Comparison of ENCODE assay signal across 19 mouse cellular contexts in genomic region chr5:25075623-25076022, GRCm38 (mm10). TPM values are rescaled to one million over a fixed set of nuclear protein-coding genes. Genes with fewer than 3 reads are reported as not detected.
DNase-seq lines count a peak whose midpoint lies in the region; ATAC-seq and TF ChIP-seq lines count a peak whose summit lies in the region.
"Had no signal": no experiment of that assay in that cellular context is flagged by ENCODE, and none has a peak within 500 bp of the region (broad histone marks: within the 10 kb centered on the region; RNA-seq: fewer than 3 reads in every experiment).

No protein-coding gene starts in this region.

- DNase-seq in kidney, adult 9 months = peak; percentile 53
- no peak for DNase-seq in kidney, adult 18-20 months
- DNase-seq in kidney, postnatal 10 days = peak; percentile 45
- peak; percentile 34 to 51 for DNase-seq in kidney, postnatal 4 days
- DNase-seq in cerebellum, adult 2 months = no peak
- DNase-seq in cerebellum, postnatal 10 days = no peak
- DNase-seq: adrenal gland, adult 2 months; adrenal gland, postnatal 25 days; cerebellum, adult 8-10 months; cerebellum, postnatal 36 days; gastrocnemius, postnatal 10 days; heart, adult 18-20 months; heart, postnatal 36 days had no signal

- H3K4me3 ChIP-seq in kidney, embryonic 14.5 days (ENCODE audit: low read length) = no peak overlapping the region
- H3K4me3 ChIP-seq in cerebellum, adult 2 months (replicated peaks; ENCODE audit: insufficient read depth, low read depth, low read length) = no peak overlapping the region
- H3K4me3 ChIP-seq: embryonic facial prominence, embryonic 13.5 days; forebrain, embryonic 12.5 days; heart, embryonic 12.5 days; hindbrain, embryonic 15.5 days had no signal

- H3K36me3 ChIP-seq in kidney, embryonic 14.5 days (ENCODE audit: control insufficient read depth, insufficient read depth, low read length) = no peaks in the 10 kb centered on the region
- H3K36me3 ChIP-seq: embryonic facial prominence, embryonic 13.5 days; forebrain, embryonic 12.5 days; heart, embryonic 12.5 days; hindbrain, embryonic 15.5 days had no signal

- H3K9me3 ChIP-seq in kidney, embryonic 14.5 days (ENCODE audit: control insufficient read depth, low read length) = no peaks in the 10 kb centered on the region
- H3K9me3 ChIP-seq: embryonic facial prominence, embryonic 13.5 days; forebrain, embryonic 12.5 days; heart, embryonic 12.5 days; hindbrain, embryonic 15.5 days had no signal

- H3K4me1 ChIP-seq in kidney, embryonic 14.5 days (ENCODE audit: control insufficient read depth, insufficient read depth, low read length) = no peaks in the 10 kb centered on the region
- H3K4me1 ChIP-seq in cerebellum, adult 2 months (ENCODE audit: control insufficient read depth, insufficient read depth, low read length) = peaks cover 4% of the 10 kb centered on the region
- H3K4me1 ChIP-seq: embryonic facial prominence, embryonic 13.5 days; forebrain, embryonic 12.5 days had no signal

- no peak overlapping the region for H3K27ac ChIP-seq in kidney, embryonic 14.5 days (ENCODE audit: low read depth, low read length)
- no peak overlapping the region for H3K27ac ChIP-seq in cerebellum, adult 2 months (ENCODE audit: insufficient read depth, low read length)
- H3K27ac ChIP-seq: embryonic facial prominence, embryonic 13.5 days; forebrain, embryonic 12.5 days; hindbrain, embryonic 15.5 days had no signal

- 0 out of 2 replicates have a peak, but pooled peaks have one; percentile 37 for ATAC-seq in kidney, embryonic 14.5 days (ENCODE audit: low FRiP score, low TSS enrichment)
- ATAC-seq: forebrain, embryonic 16.5 days had no signal

- no peak overlapping the region for H3K9ac ChIP-seq in kidney, embryonic 14.5 days (ENCODE audit: low read depth, low read length)
- H3K9ac ChIP-seq: embryonic facial prominence, embryonic 13.5 days; forebrain, embryonic 12.5 days; heart, embryonic 12.5 days; hindbrain, embryonic 15.5 days had no signal

- TF ChIP-seq CTCF in cerebellum, adult 2 months (IDR thresholded peaks at IDR 0.05; ENCODE audit: borderline replicate concordance, insufficient read depth, low read depth, low read length) = no peak

- 56% methylated on average over 4 of the region's 4 CpGs for WGBS in kidney, embryonic 14.5 days
- WGBS in cerebellum, adult 2 months = 43% methylated on average over 4 of the region's 4 CpGs

- no peak for TF ChIP-seq POLR2A in cerebellum, adult 2 months (IDR thresholded peaks at IDR 0.05; ENCODE audit: borderline replicate concordance, insufficient read depth, low read length)

- no peaks in the 10 kb centered on the region for H3K27me3 ChIP-seq in kidney, embryonic 14.5 days (ENCODE audit: control insufficient read depth, insufficient read depth, low read length)
- no peaks in the 10 kb centered on the region for H3K27me3 ChIP-seq in cerebellum, adult 2 months (ENCODE audit: control insufficient read depth, insufficient read depth, low read length)
- H3K27me3 ChIP-seq: embryonic facial prominence, embryonic 13.5 days; forebrain, embryonic 12.5 days; hindbrain, embryonic 15.5 days had no signal

- H3K4me2 ChIP-seq in kidney, embryonic 14.5 days (replicated peaks; ENCODE audit: low read depth, low read length) = no peak overlapping the region
- H3K4me2 ChIP-seq: embryonic facial prominence, embryonic 13.5 days; forebrain, embryonic 12.5 days; heart, embryonic 12.5 days; hindbrain, embryonic 15.5 days had no signal

RNA-seq across cellular contexts. Expression of gene Prkag2, which starts 24.8 kb away (rescaled TPM):
- 32.1 and 44.6 TPM in 2 replicates for polyA plus RNA-seq in kidney, embryonic 14.5 days (2014; fragmentation: Nextera tagmentation; extraction: Ambion mirVana)
- 92.0 and 99.4 TPM in 2 replicates for polyA plus RNA-seq in cerebellum, adult 2 months (2012; rRNA removed)

Comparison
In these comparisons a context has a peak if more than half of its experiments do, and no peak if none do; other contexts are left out.
1. DNase-seq: peak in kidney, adult 9 months (single experiment), kidney, postnatal 10 days (single experiment) and kidney, postnatal 4 days (2 of 2); none in kidney, adult 18-20 months (single experiment), cerebellum, adult 2 months (0 of 2) and cerebellum, postnatal 10 days (0 of 2).